Mouse (Mus musculus) Muller cell, postnatal 12 days (primary cell): ENCODE measurements around the gene Nabp1.
A peak's percentile ranks its signal among the peaks of the same experiment; 100 is the strongest.
"Not testable (repeated sequence)": the region's sequence is repeated elsewhere in the genome, so short reads cannot be mapped to it uniquely, and the experiment has no call there.

Experiments
- DNase-seq: peaks from one replicate; pipeline ENCODE4 v3.0.0-alpha.2; 2015; ENCODE audit errors: inconsistent ontology term

Gene Nabp1

GRCm38 (mm10) chr1:51493592-51494307 is 15.5 kb upstream of the Nabp1 start:
- DNase-seq = no peak

- no peak for DNase-seq
Measured at GRCm38 (mm10) chr1:51486291-51486690, 8.1 kb upstream of the Nabp1 start.

GRCm38 (mm10) chr1:51480386-51480785 is 2.2 kb upstream of the Nabp1 start:
- DNase-seq = no peak

GRCm38 (mm10) chr1:51479691-51480090 is 1.5 kb upstream of the Nabp1 start:
- no peak for DNase-seq

- DNase-seq = no peak
Measured at GRCm38 (mm10) chr1:51479027-51479329, 753 bp upstream of the Nabp1 start.

- DNase-seq = peak; percentile 44
Measured at GRCm38 (mm10) chr1:51477656-51478081, 556 bp downstream of the Nabp1 start.

GRCm38 (mm10) chr1:51476405-51476804 is 1.8 kb downstream of the Nabp1 start:
- no peak for DNase-seq

- DNase-seq = peak; percentile 19
Measured at GRCm38 (mm10) chr1:51468077-51468476, 10.1 kb downstream of the Nabp1 start.

GRCm38 (mm10) chr1:51467181-51467580 is 11.0 kb downstream of the Nabp1 start:
- no peak for DNase-seq

- no peak for DNase-seq
Measured at GRCm38 (mm10) chr1:51466385-51466784, 11.8 kb downstream of the Nabp1 start.

GRCm38 (mm10) chr1:51465285-51465684 is 12.9 kb downstream of the Nabp1 start:
- no peak for DNase-seq

- no peak for DNase-seq
Measured at GRCm38 (mm10) chr1:51463038-51463437, 15.2 kb downstream of the Nabp1 start.

GRCm38 (mm10) chr1:51458731-51459450 is 19.3 kb downstream of the Nabp1 start:
- DNase-seq = no peak

- no peak for DNase-seq
Measured at GRCm38 (mm10) chr1:51458089-51458488, 20.1 kb downstream of the Nabp1 start.

GRCm38 (mm10) chr1:51457249-51457648 is 21.0 kb downstream of the Nabp1 start:
- DNase-seq = no peak

- no peak for DNase-seq
Measured at GRCm38 (mm10) chr1:51448789-51449188, 29.4 kb downstream of the Nabp1 start.

GRCm38 (mm10) chr1:51445854-51446460 is 32.3 kb downstream of the Nabp1 start:
- no peak for DNase-seq

GRCm38 (mm10) chr1:51445161-51445853 is 32.9 kb downstream of the Nabp1 start:
- no peak for DNase-seq

GRCm38 (mm10) chr1:51429775-51430174 is 48.5 kb downstream of the Nabp1 start:
- DNase-seq = no peak

- no peak for DNase-seq
Measured at GRCm38 (mm10) chr1:51426298-51426697, 51.9 kb downstream of the Nabp1 start.

- not testable (repeated sequence) for DNase-seq
Measured at GRCm38 (mm10) chr1:51421029-51421428, 57.2 kb downstream of the Nabp1 start.

- no peak for DNase-seq
Measured at GRCm38 (mm10) chr1:51418753-51419152, 59.5 kb downstream of the Nabp1 start.
